Mouse (Mus musculus) kidney, embryonic 15.5 days (tissue): ENCODE measurements at regions not wholly inside any gene's neighbourhood (a gene's known extent, or its start where the extent isn't known, plus 50 kb on each side); places are given as distances from the start of the nearest gene placed in this dataset.
A peak's percentile ranks its signal among the peaks of the same experiment; 100 is the strongest.

Experiments
- ATAC-seq: fragments of 200-750 bp; cut with Nextera tagmentation; replicated peaks from 2 replicates; pipeline ENCODE4 v1.8.0; 2017; ENCODE audit warnings: moderate TSS enrichment; ENCODE audit not compliant: low FRiP score
- H3K27ac ChIP-seq: fragments of 300-500 bp; sonication (generic); 2 replicates; pipeline ENCODE4 v1.5.1; 2015; ENCODE audit warnings: mild to moderate bottlenecking, inconsistent platforms
- H3K27me3 ChIP-seq: fragments of 300-500 bp; sonication (generic); 2 replicates; pipeline ENCODE4 v1.6.1; 2015; ENCODE audit warnings: inconsistent platforms
- H3K36me3 ChIP-seq: fragments of 300-500 bp; sonication (generic); 2 replicates; pipeline ENCODE4 v1.6.1; 2015; ENCODE audit warnings: inconsistent platforms
- H3K4me1 ChIP-seq: fragments of 300-500 bp; sonication (generic); 2 replicates; pipeline ENCODE4 v1.6.1; 2015; ENCODE audit warnings: inconsistent platforms
- H3K4me2 ChIP-seq: fragments of 300-500 bp; sonication (generic); 2 replicates; pipeline ENCODE4 v1.6.1; 2015; ENCODE audit warnings: moderate library complexity, mild to moderate bottlenecking, inconsistent platforms
- H3K4me3 ChIP-seq: fragments of 300-500 bp; sonication (generic); replicated peaks from 2 replicates; pipeline ENCODE4 v1.5.1; 2015; ENCODE audit warnings: mild to moderate bottlenecking, inconsistent platforms
- H3K9ac ChIP-seq: fragments of 300-500 bp; sonication (generic); 2 replicates; pipeline ENCODE4 v1.6.1; 2015; ENCODE audit warnings: mild to moderate bottlenecking, inconsistent platforms
- H3K9me3 ChIP-seq: fragments of 300-500 bp; sonication (generic); replicated peaks from 2 replicates; pipeline ENCODE4 v1.6.1; 2016; ENCODE audit warnings: inconsistent platforms
- WGBS: fragments of 180-500 bp; shearing (Covaris S2); methylation state at CpG from one replicate; pipeline ENCODE4 v1.1.7; 2015; ENCODE audit warnings: mixed read lengths; 5-methylcytosine and 5-hydroxymethylcytosine counted together

GRCm38 (mm10) chr8:78877423-78877822 lies 56.5 kb upstream of the Lsm6 start:
- Histone ChIP-seq H3K4me1 (no peaks in the 10 kb centered on the region), H3K4me2 (no peak overlapping the region), H3K27me3 (no peaks in the 10 kb centered on the region), H3K36me3 (no peaks in the 10 kb centered on the region), H3K9ac (no peak overlapping the region), H3K27ac (no peak overlapping the region), H3K9me3 (no peaks in the 10 kb centered on the region), H3K4me3 (no peak overlapping the region)
- WGBS: 77% methylated on average over 3 of the region's 3 CpGs
- no peak for ATAC-seq

GRCm38 (mm10) chr8:78889708-78890107 lies 68.8 kb upstream of the Lsm6 start:
- no peaks in the 10 kb centered on the region for H3K4me1 ChIP-seq
- ATAC-seq: no peak
- H3K27me3 ChIP-seq: no peaks in the 10 kb centered on the region
- WGBS: 81% methylated on average over 6 of the region's 6 CpGs
- no peaks in the 10 kb centered on the region for H3K9me3 ChIP-seq
- no peak overlapping the region for H3K4me3 ChIP-seq
- no peak overlapping the region for H3K9ac ChIP-seq
- H3K36me3 ChIP-seq: no peaks in the 10 kb centered on the region
- no peak overlapping the region for H3K27ac ChIP-seq
- no peak overlapping the region for H3K4me2 ChIP-seq

GRCm38 (mm10) chr8:78890571-78890970 lies 69.6 kb upstream of the Lsm6 start:
- H3K27me3 ChIP-seq: no peaks in the 10 kb centered on the region
- no peaks in the 10 kb centered on the region for H3K9me3 ChIP-seq
- no peak overlapping the region for H3K4me3 ChIP-seq
- no peak overlapping the region for H3K9ac ChIP-seq
- WGBS: 72% methylated on average over 4 of the region's 4 CpGs
- no peak overlapping the region for H3K4me2 ChIP-seq
- H3K4me1 ChIP-seq: no peaks in the 10 kb centered on the region
- H3K27ac ChIP-seq: no peak overlapping the region
- no peak for ATAC-seq
- H3K36me3 ChIP-seq: no peaks in the 10 kb centered on the region

GRCm38 (mm10) chr8:78899887-78900286 lies 78.9 kb upstream of the Lsm6 start:
- Histone ChIP-seq H3K36me3 (no peaks in the 10 kb centered on the region), H3K4me3 (no peak overlapping the region), H3K9ac (no peak overlapping the region), H3K27ac (no peak overlapping the region), H3K4me2 (no peak overlapping the region), H3K9me3 (no peaks in the 10 kb centered on the region), H3K4me1 (no peaks in the 10 kb centered on the region), H3K27me3 (no peaks in the 10 kb centered on the region)
- WGBS: 40% methylated on average over 7 of the region's 7 CpGs
- ATAC-seq: no peak; the same call in 1 of the 2 replicates

GRCm38 (mm10) chr8:78903034-78903433 lies 82.1 kb upstream of the Lsm6 start:
- H3K4me2 ChIP-seq: no peak overlapping the region
- H3K4me3 ChIP-seq: no peak overlapping the region
- no peaks in the 10 kb centered on the region for H3K27me3 ChIP-seq
- H3K27ac ChIP-seq: no peak overlapping the region
- no peak for ATAC-seq
- H3K9me3 ChIP-seq: no peaks in the 10 kb centered on the region
- 88% methylated on average over 1 of the region's 1 CpGs for WGBS
- no peak overlapping the region for H3K9ac ChIP-seq
- H3K4me1 ChIP-seq: no peaks in the 10 kb centered on the region
- H3K36me3 ChIP-seq: no peaks in the 10 kb centered on the region

- no peak overlapping the region for H3K9ac ChIP-seq
- H3K4me2 ChIP-seq: no peak overlapping the region
- H3K4me1 ChIP-seq: 0 out of 2 replicates have a peak, but pooled peaks cover 6% of the 10 kb centered on the region
- no peak overlapping the region for H3K4me3 ChIP-seq
- WGBS: 53% methylated on average over 1 of the region's 1 CpGs
- no peaks in the 10 kb centered on the region for H3K9me3 ChIP-seq
- no peak for ATAC-seq
- H3K27ac ChIP-seq: no peak overlapping the region
- no peaks in the 10 kb centered on the region for H3K27me3 ChIP-seq
- no peaks in the 10 kb centered on the region for H3K36me3 ChIP-seq
Observed at GRCm38 (mm10) chr8:78907918-78908317, 87.0 kb upstream of the Lsm6 start.

DNA sequence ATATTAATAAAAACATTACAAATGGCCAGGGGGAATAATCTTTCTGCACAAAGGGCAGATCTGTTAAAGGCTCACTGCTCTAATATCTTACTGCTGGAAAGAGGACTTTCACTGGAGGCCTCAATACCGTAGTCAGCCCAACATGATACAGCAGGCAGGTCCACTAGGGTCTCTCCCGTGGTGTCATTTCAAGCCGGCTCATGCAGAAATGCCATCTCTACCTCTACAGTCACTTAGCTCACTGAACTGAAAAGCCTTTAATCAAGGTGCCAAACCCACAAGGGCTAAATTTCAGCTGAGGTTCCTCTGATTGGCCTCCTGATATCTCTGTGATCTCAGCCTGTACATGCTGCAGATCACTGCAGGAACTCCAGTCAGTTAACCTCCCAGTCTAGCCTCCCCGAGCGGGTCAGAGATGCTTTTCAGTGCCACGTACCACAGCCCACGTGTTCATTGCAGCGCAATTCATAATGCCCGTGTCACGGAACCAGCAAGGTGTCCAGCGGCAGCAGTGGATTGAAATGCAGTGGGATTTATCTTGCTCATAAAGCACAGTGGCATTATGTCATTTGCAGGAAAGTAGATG lies 90.4 kb upstream of the Lsm6 start:
- Histone ChIP-seq H3K4me1 (0 out of 2 replicates have a peak, but pooled peaks cover 6% of the 10 kb centered on the region), H3K4me2 (peak overlapping the region; percentile 30; the same call in 1 of the 2 replicates), H3K27ac (no peak overlapping the region), H3K9ac (no peak overlapping the region), H3K27me3 (no peaks in the 10 kb centered on the region), H3K4me3 (no peak overlapping the region), H3K36me3 (no peaks in the 10 kb centered on the region), H3K9me3 (no peaks in the 10 kb centered on the region)
- WGBS: 45% methylated on average over 11 of the region's 11 CpGs
- peak; percentile 79 for ATAC-seq

- Histone ChIP-seq H3K36me3 (no peaks in the 10 kb centered on the region), H3K4me1 (0 out of 2 replicates have a peak, but pooled peaks cover 6% of the 10 kb centered on the region), H3K9ac (no peak overlapping the region), H3K27me3 (no peaks in the 10 kb centered on the region), H3K4me3 (no peak overlapping the region), H3K4me2 (no peak overlapping the region), H3K9me3 (no peaks in the 10 kb centered on the region), H3K27ac (no peak overlapping the region)
- 52% methylated on average over 5 of the region's 5 CpGs for WGBS
- no peak for ATAC-seq
Observed at GRCm38 (mm10) chr8:78912470-78912869, 91.5 kb upstream of the Lsm6 start.

- WGBS: 92% methylated on average over 5 of the region's 5 CpGs
- Histone ChIP-seq H3K4me2 (no peak overlapping the region), H3K4me1 (0 out of 2 replicates have a peak, but pooled peaks cover 6% of the 10 kb centered on the region), H3K4me3 (no peak overlapping the region), H3K27me3 (no peaks in the 10 kb centered on the region), H3K27ac (no peak overlapping the region), H3K36me3 (no peaks in the 10 kb centered on the region), H3K9me3 (no peaks in the 10 kb centered on the region), H3K9ac (no peak overlapping the region)
- no peak for ATAC-seq
Observed at GRCm38 (mm10) chr8:78913823-78914222, 92.9 kb upstream of the Lsm6 start.

DNA sequence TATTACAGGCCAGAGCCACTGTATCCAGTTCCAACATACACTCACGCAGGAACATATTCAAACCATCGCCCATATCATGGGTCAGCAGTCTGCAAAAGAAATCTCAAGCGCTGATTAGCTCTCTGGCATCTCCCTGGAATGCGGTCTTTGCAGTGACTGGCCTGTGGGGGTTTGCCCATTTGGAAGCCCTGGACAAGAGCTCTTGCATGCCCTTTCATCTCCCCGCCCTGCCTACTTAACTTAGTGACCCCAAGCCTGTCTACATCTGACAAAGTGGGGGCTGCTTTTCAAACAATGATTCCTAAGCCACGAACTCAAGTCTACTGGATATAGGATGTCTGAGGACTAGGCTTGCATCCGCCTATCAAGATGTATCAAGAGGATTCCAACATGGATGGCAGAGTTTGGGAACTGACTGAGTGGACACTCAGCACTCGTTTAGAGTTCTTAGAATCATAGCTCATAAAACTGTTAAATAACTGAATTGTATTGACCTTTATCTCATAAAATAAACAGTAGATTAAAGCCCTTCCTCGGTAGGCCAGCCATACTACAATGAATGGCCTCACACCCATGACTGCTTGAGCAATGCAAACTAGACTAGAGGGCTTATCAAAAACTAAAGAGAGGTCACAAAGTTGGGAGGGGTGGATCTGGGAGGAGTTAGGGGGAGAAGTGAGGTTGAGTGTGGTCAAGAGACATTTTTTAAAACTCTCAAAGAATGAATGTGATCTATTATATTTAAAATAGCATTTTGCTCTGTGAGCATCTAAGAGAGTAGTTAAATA lies 97.4 kb upstream of the Zfp827 start:
- Histone ChIP-seq H3K36me3 (no peaks in the 10 kb centered on the region), H3K9me3 (no peaks in the 10 kb centered on the region), H3K4me3 (no peak overlapping the region), H3K9ac (no peak overlapping the region), H3K27me3 (no peaks in the 10 kb centered on the region), H3K4me2 (no peak overlapping the region), H3K27ac (no peak overlapping the region), H3K4me1 (no peaks in the 10 kb centered on the region; the same call in 1 of the 2 replicates)
- 53% methylated on average over 9 of the region's 9 CpGs for WGBS
- ATAC-seq: no peak

DNA sequence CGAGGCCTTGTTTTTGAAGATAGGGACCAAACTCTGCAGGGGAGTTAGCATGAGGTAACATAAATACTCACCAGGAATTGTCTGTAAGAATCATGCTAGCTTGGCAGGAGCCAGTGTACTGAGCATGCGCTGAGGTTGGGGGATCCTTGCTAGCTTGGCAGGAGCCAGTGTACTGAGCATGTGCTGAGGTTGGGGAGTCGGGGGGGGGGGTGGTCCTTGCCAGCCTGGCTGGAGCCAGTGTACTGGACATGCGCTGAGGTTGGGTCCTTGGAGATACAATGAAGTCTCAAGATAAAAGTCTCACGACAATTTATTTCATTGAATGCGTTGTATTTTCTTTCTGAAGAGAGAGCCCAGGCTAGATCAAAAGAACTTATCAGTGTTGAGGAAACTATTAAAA lies 96.2 kb upstream of the Zfp827 start:
- Histone ChIP-seq H3K36me3 (no peaks in the 10 kb centered on the region), H3K9ac (no peak overlapping the region), H3K27ac (no peak overlapping the region), H3K4me1 (no peaks in the 10 kb centered on the region; the same call in 1 of the 2 replicates), H3K27me3 (no peaks in the 10 kb centered on the region), H3K9me3 (no peaks in the 10 kb centered on the region), H3K4me2 (no peak overlapping the region), H3K4me3 (no peak overlapping the region)
- 77% methylated on average over 6 of the region's 6 CpGs for WGBS
- no peak for ATAC-seq

GRCm38 (mm10) chr8:78940049-78940448 lies 88.2 kb upstream of the Zfp827 start:
- H3K27ac ChIP-seq: no peak overlapping the region
- H3K27me3 ChIP-seq: no peaks in the 10 kb centered on the region
- no peaks in the 10 kb centered on the region for H3K36me3 ChIP-seq
- WGBS: 38% methylated on average over 2 of the region's 2 CpGs
- no peaks in the 10 kb centered on the region for H3K4me1 ChIP-seq
- ATAC-seq: no peak
- no peaks in the 10 kb centered on the region for H3K9me3 ChIP-seq
- H3K4me2 ChIP-seq: no peak overlapping the region
- H3K9ac ChIP-seq: no peak overlapping the region
- H3K4me3 ChIP-seq: no peak overlapping the region
